Mouse (Mus musculus) 3134 (cell line): ENCODE results near the gene Alkal2.

ENCODE experiments used
- DNase-seq: peaks from one replicate; pipeline ENCODE4 v3.0.0-alpha.2; 2011; ENCODE audit warnings: low spot score; ENCODE audit not compliant: insufficient read length; ENCODE audit errors: extremely low read depth

The Alkal2 gene

GRCm38 (mm10) chr12:30912840-30913239, 28.7 kb downstream of the Alkal2 start:
- no peak for DNase-seq

- DNase-seq: peak; percentile 46
Measured at GRCm38 (mm10) chr12:30922401-30922800, 38.3 kb downstream of the Alkal2 start.

- no peak for DNase-seq
Measured at GRCm38 (mm10) chr12:30928182-30928581, 44.1 kb downstream of the Alkal2 start.

GRCm38 (mm10) chr12:30933299-30933698, 49.2 kb downstream of the Alkal2 start:
- no peak for DNase-seq

GRCm38 (mm10) chr12:30936899-30937298, 52.8 kb downstream of the Alkal2 start:
- DNase-seq: no peak
